Mouse (Mus musculus) liver, postnatal 0 days (tissue): ENCODE measurements around the gene Nr2f6.

Experiments used
- CTCF ChIP-seq: sonication (generic); IDR thresholded peaks from 2 replicates; pipeline ENCODE4 v1.5.1; 2016; ENCODE audit warnings: antibody characterized with exemption, low read depth
- EP300 ChIP-seq: IDR thresholded peaks from 2 replicates; pipeline ENCODE4 v1.6.1; 2016; ENCODE audit warnings: antibody characterized with exemption, low read depth, mild to moderate bottlenecking

GRCm38 (mm10) chr8:71376423-71377030, 5.2 kb downstream of the Nr2f6 start:
- TF ChIP-seq CTCF (no peak), EP300 (no peak)
